Mouse (Mus musculus) intestine, postnatal 0 days (tissue): ENCODE measurements around the gene Hacd2. TPM values are rescaled to one million over a fixed set of nuclear protein-coding genes. Genes with fewer than 3 reads are reported as not detected.

ENCODE experiments used
- ATAC-seq: fragments of 200-750 bp; cut with Nextera tagmentation; 2 replicates; pipeline ENCODE4 v1.8.0; 2017; ENCODE audit warnings: mild to moderate bottlenecking, moderate TSS enrichment, moderate library complexity
- H3K27ac ChIP-seq: fragments of 300-500 bp; sonication (generic); 2 replicates; pipeline ENCODE4 v1.5.1; 2014; ENCODE audit warnings: mild to moderate bottlenecking, low read depth, low read length, moderate library complexity
- H3K27me3 ChIP-seq: fragments of 300-500 bp; sonication (generic); replicated peaks from 2 replicates; pipeline ENCODE4 v1.6.1; 2014; ENCODE audit warnings: low read length, mixed read lengths; ENCODE audit not compliant: control insufficient read depth, insufficient read depth
- H3K36me3 ChIP-seq: fragments of 300-500 bp; sonication (generic); 2 replicates; pipeline ENCODE4 v1.6.1; 2014; ENCODE audit warnings: mild to moderate bottlenecking, moderate library complexity; ENCODE audit not compliant: control insufficient read depth, insufficient read depth
- H3K4me1 ChIP-seq: fragments of 300-500 bp; sonication (generic); replicated peaks from 2 replicates; pipeline ENCODE4 v1.6.1; 2014; ENCODE audit warnings: antibody characterized with exemption, low read length, mixed read lengths; ENCODE audit not compliant: control insufficient read depth, insufficient read depth
- H3K4me2 ChIP-seq: fragments of 300-500 bp; sonication (generic); replicated peaks from 2 replicates; pipeline ENCODE4 v1.6.1; 2014; ENCODE audit warnings: low read depth, mild to moderate bottlenecking, moderate library complexity
- H3K4me3 ChIP-seq: fragments of 300-500 bp; sonication (generic); 2 replicates; pipeline ENCODE4 v1.5.1; 2014; ENCODE audit warnings: low read depth, low read length
- H3K9ac ChIP-seq: fragments of 300-500 bp; sonication (generic); 2 replicates; pipeline ENCODE4 v1.6.1; 2014; ENCODE audit warnings: mild to moderate bottlenecking, low read depth, low read length
- H3K9me3 ChIP-seq: fragments of 300-500 bp; sonication (generic); 2 replicates; pipeline ENCODE4 v1.6.1; 2016; ENCODE audit warnings: mixed run types; ENCODE audit not compliant: control insufficient read depth
- CTCF ChIP-seq: sonication (generic); IDR thresholded peaks from 2 replicates; pipeline ENCODE4 v1.5.1; 2016; ENCODE audit warnings: low read depth, mild to moderate bottlenecking, control low read depth, antibody characterized with exemption, moderate library complexity
- WGBS: fragments of 180-500 bp; shearing (Covaris S2); extraction: QIAGEN DNeasy Blood & Tissue Kit; methylation state at CpG from one replicate; pipeline ENCODE4 v1.1.7; 2014; 5-methylcytosine and 5-hydroxymethylcytosine counted together
- polyA plus RNA-seq: library from polyadenylated mRNA; unstranded; fragments of >200 nt; fragmentation: Nextera tagmentation; extraction: Ambion mirVana; gene quantifications from 2 replicates; pipeline ENCODE4 v1.2.1, GENCODE M21; 2015

Hacd2 gene
- polyA plus RNA-seq, 1 experiment from 2014 or later = 80.2 TPM

GRCm38 (mm10) chr16:35054432-35055193, 32.4 kb downstream of the Hacd2 start:
- Histone ChIP-seq H3K27ac (no peak overlapping the region), H3K4me1 (0 out of 2 replicates have a peak, but pooled peaks cover 4% of the 10 kb centered on the region), H3K4me2 (no peak overlapping the region), H3K9ac (no peak overlapping the region), H3K27me3 (no peaks in the 10 kb centered on the region), H3K4me3 (no peak overlapping the region), H3K9me3 (no peaks in the 10 kb centered on the region), H3K36me3 (no peaks in the 10 kb centered on the region; the same call in 1 of the 2 replicates)
- 93% methylated on average over 8 of the region's 8 CpGs for WGBS
- no peak for TF ChIP-seq CTCF
- no peak for ATAC-seq

DNA sequence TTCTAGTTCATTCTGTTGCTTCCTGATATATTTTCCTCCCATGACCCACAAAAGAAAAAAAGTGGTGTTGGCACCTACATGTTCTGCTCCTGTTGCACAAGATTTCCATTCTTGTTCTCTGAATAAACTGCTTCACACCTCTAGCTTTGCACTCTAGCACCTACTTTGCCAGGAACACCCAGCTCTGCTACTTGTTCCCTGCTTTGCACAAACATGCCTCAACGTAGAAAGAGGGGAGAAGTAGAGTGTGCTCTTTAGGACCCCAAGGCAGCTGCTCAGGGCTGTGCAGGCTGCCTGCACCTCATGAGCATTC, 32.9 kb downstream of the Hacd2 start:
- H3K4me3 ChIP-seq = no peak overlapping the region
- H3K9me3 ChIP-seq = no peaks in the 10 kb centered on the region
- H3K4me1 ChIP-seq = 0 out of 2 replicates have a peak, but pooled peaks cover 4% of the 10 kb centered on the region
- H3K36me3 ChIP-seq = no peaks in the 10 kb centered on the region; the same call in 1 of the 2 replicates
- no peak for ATAC-seq
- H3K27me3 ChIP-seq = no peaks in the 10 kb centered on the region
- H3K4me2 ChIP-seq = no peak overlapping the region
- no peak overlapping the region for H3K27ac ChIP-seq
- H3K9ac ChIP-seq = no peak overlapping the region
- 86% methylated on average over 1 of the region's 1 CpGs for WGBS
- no peak for TF ChIP-seq CTCF

DNA sequence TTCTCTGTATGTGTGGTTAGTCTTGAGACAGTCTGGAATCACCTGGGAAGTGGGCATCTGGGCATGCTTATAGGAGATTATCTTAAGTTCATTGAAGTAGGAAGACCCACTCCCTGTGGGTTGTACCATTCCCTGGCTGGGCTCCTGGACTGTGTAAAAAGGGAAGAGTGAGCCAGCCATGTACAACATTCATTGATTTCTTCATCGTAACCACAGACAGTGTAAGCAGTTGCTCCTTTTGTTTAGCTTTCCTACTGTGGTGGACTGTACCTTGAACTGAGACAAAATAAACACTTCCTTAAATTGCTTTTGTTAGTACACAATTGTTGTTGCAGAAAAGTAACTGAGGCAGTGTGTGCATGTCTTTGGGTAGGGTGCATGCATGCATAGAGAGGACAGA, 33.6 kb downstream of the Hacd2 start:
- WGBS = 84% methylated on average over 1 of the region's 1 CpGs
- no peak for ATAC-seq
- Histone ChIP-seq H3K36me3 (peaks cover 3% of the 10 kb centered on the region; the same call in 1 of the 2 replicates), H3K4me3 (no peak overlapping the region), H3K27ac (no peak overlapping the region), H3K9me3 (no peaks in the 10 kb centered on the region), H3K9ac (no peak overlapping the region), H3K4me1 (no peaks in the 10 kb centered on the region), H3K27me3 (no peaks in the 10 kb centered on the region), H3K4me2 (no peak overlapping the region)
- no peak for TF ChIP-seq CTCF

- Histone ChIP-seq H3K4me1 (no peaks in the 10 kb centered on the region), H3K27me3 (no peaks in the 10 kb centered on the region), H3K9me3 (no peaks in the 10 kb centered on the region), H3K4me2 (no peak overlapping the region), H3K4me3 (no peak overlapping the region), H3K36me3 (peaks cover 3% of the 10 kb centered on the region; the same call in 1 of the 2 replicates), H3K9ac (no peak overlapping the region), H3K27ac (no peak overlapping the region)
- ATAC-seq = no peak
- WGBS = 24% methylated on average over 5 of the region's 5 CpGs
- TF ChIP-seq CTCF = peak; percentile 71
These were observed 34.1 kb downstream of the Hacd2 start for GRCm38 (mm10) chr16:35056306-35056705.

GRCm38 (mm10) chr16:35056786-35057185, 34.6 kb downstream of the Hacd2 start:
- no peaks in the 10 kb centered on the region for H3K9me3 ChIP-seq
- no peaks in the 10 kb centered on the region for H3K27me3 ChIP-seq
- no peak overlapping the region for H3K4me3 ChIP-seq
- no peak overlapping the region for H3K4me2 ChIP-seq
- H3K27ac ChIP-seq = no peak overlapping the region
- H3K36me3 ChIP-seq = peaks cover 3% of the 10 kb centered on the region; the same call in 1 of the 2 replicates
- no peak for ATAC-seq
- H3K4me1 ChIP-seq = no peaks in the 10 kb centered on the region
- WGBS = 72% methylated on average over 3 of the region's 3 CpGs
- no peak overlapping the region for H3K9ac ChIP-seq
- no peak for TF ChIP-seq CTCF

DNA sequence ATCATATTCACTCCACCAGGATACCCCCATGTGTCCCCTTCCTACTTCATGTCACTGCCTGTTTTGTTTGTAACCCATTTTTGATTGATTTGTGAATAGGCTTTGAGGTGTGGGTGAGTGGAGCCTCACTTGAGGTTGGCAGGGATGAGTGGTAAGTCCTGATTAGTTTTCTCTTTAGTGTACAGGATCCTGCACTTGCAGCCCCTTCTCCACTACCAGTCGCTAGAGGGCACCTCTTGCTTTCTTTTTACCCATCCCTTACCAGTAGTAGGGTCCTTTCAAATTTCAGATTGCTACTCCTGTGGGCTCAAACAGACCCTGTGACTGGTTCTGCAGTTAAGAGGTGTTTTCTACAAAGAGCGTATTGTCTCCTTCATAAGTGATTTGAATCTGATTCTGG, 38.8 kb downstream of the Hacd2 start:
- TF ChIP-seq CTCF = peak; percentile 67
- 55% methylated on average over 2 of the region's 2 CpGs for WGBS
- no peak for ATAC-seq
- Histone ChIP-seq H3K9me3 (no peaks in the 10 kb centered on the region), H3K27me3 (no peaks in the 10 kb centered on the region), H3K4me2 (no peak overlapping the region), H3K9ac (no peak overlapping the region), H3K4me3 (no peak overlapping the region), H3K4me1 (no peaks in the 10 kb centered on the region), H3K27ac (no peak overlapping the region), H3K36me3 (peaks cover 7% of the 10 kb centered on the region; the same call in 1 of the 2 replicates)

GRCm38 (mm10) chr16:35065724-35066123, 43.5 kb downstream of the Hacd2 start:
- Histone ChIP-seq H3K27me3 (no peaks in the 10 kb centered on the region), H3K36me3 (peaks cover 5% of the 10 kb centered on the region; the same call in 1 of the 2 replicates), H3K9ac (no peak overlapping the region), H3K9me3 (no peaks in the 10 kb centered on the region), H3K4me1 (no peaks in the 10 kb centered on the region), H3K4me3 (no peak overlapping the region), H3K4me2 (no peak overlapping the region), H3K27ac (no peak overlapping the region)
- no peak for TF ChIP-seq CTCF
- 90% methylated on average over 6 of the region's 6 CpGs for WGBS
- ATAC-seq = no peak
